Mouse (Mus musculus) liver, adult 2 months (tissue): Measurements from ENCODE around the gene Ugt1a9. TPM values are rescaled to one million over a fixed set of nuclear protein-coding genes. Genes with fewer than 3 reads are reported as not detected.

ENCODE experiments used
- DNase-seq: peaks from one replicate; pipeline ENCODE4 v3.0.0-alpha.2; 2011; ENCODE audit warnings: low read depth, low spot score; ENCODE audit errors: extremely low read depth
- H3K27ac ChIP-seq: fragments of 200-500 bp; replicated peaks from 2 replicates; pipeline ENCODE4 v1.5.1; 2012; ENCODE audit warnings: low read depth, mild to moderate bottlenecking, control low read depth, inconsistent platforms, low read length; ENCODE audit not compliant: insufficient read depth
- H3K27me3 ChIP-seq: fragments of 200-500 bp; 2 replicates; pipeline ENCODE4 v1.6.1; 2012; ENCODE audit warnings: mild to moderate bottlenecking, moderate library complexity, low read length, inconsistent platforms; ENCODE audit not compliant: control insufficient read depth, insufficient read depth
- H3K36me3 ChIP-seq: fragments of 200-500 bp; 2 replicates; pipeline ENCODE4 v1.6.1; 2012; ENCODE audit warnings: low read length, inconsistent platforms; ENCODE audit not compliant: control insufficient read depth, insufficient read depth
- H3K4me1 ChIP-seq: fragments of 200-500 bp; 2 replicates; pipeline ENCODE4 v1.6.1; 2011; ENCODE audit warnings: low read length; ENCODE audit not compliant: control insufficient read depth, insufficient read depth
- H3K4me3 ChIP-seq: fragments of 200-500 bp; 2 replicates; pipeline ENCODE4 v1.5.1; 2011; ENCODE audit warnings: low read depth, mild to moderate bottlenecking, control low read depth, low read length, moderate library complexity; ENCODE audit not compliant: insufficient read depth
- H3K79me2 ChIP-seq: fragments of 200-500 bp; 2 replicates; pipeline ENCODE4 v1.6.1; 2012; ENCODE audit warnings: inconsistent platforms, mild to moderate bottlenecking, low read length, moderate library complexity; ENCODE audit not compliant: control insufficient read depth, insufficient read depth
- H3K9ac ChIP-seq: fragments of 200-500 bp; 2 replicates; pipeline ENCODE4 v1.6.1; 2012; ENCODE audit warnings: low read depth, mild to moderate bottlenecking, control low read depth, inconsistent platforms, low read length
- CTCF ChIP-seq: fragments of 200-500 bp; IDR thresholded peaks from 2 replicates; pipeline ENCODE4 v1.5.1; 2011; ENCODE audit warnings: low read depth, low read length, control low read depth
- POLR2A ChIP-seq: fragments of 200-500 bp; IDR thresholded peaks from 2 replicates; pipeline ENCODE4 v1.6.1; 2011; ENCODE audit warnings: low read length, control low read depth; ENCODE audit not compliant: insufficient read depth; ENCODE audit errors: extremely low read depth
- WGBS: fragments of 180-500 bp; shearing (Covaris S2); methylation state at CpG from one replicate; pipeline ENCODE4 v1.1.7; 2018; 5-methylcytosine and 5-hydroxymethylcytosine counted together
- polyA plus RNA-seq: library from polyadenylated mRNA; depleted of rRNA; stranded (reverse); fragments of >200 nt; gene quantifications from 2 replicates; pipeline ENCODE4 v1.2.3, GENCODE M21; 2012; rRNA removed
- total RNA-seq: library from RNA; depleted of rRNA; stranded (reverse); fragments of >200 nt; gene quantifications from 2 replicates; pipeline ENCODE4 v1.2.3, GENCODE M21; 2014; rRNA removed

Ugt1a9 gene
- total and polyA plus RNA-seq, 2 experiments, result 142 to 177 TPM

GRCm38 (mm10) chr1:88268070-88268469, 197.5 kb downstream of the Ugt1a9 start:
- H3K79me2 ChIP-seq, result peaks cover 12% of the 10 kb centered on the region; the same call in 1 of the 2 replicates
- WGBS, result 28% methylated on average over 6 of the region's 6 CpGs
- H3K4me1 ChIP-seq, result peaks cover 28% of the 10 kb centered on the region
- H3K27me3 ChIP-seq, result no peaks in the 10 kb centered on the region
- no peak overlapping the region for H3K4me3 ChIP-seq
- H3K9ac ChIP-seq, result no peak overlapping the region
- peaks cover 56% of the 10 kb centered on the region for H3K36me3 ChIP-seq
- peak overlapping the region; percentile 43 for H3K27ac ChIP-seq
- DNase-seq, result peak; percentile 100
- TF ChIP-seq POLR2A, result no peak
- no peak for TF ChIP-seq CTCF

Other genes with a start within 250 kb of the Ugt1a9 start
- 12.4 and 14.8 TPM in 2 replicates for gene Dgkd, start 217.5 kb upstream of the Ugt1a9 start, total RNA-seq
- 7.1 and 9.6 TPM in 2 replicates for gene Dgkd, start 217.5 kb upstream of the Ugt1a9 start, polyA plus RNA-seq
- 29.4 and 29.8 TPM in 2 replicates for gene Usp40, start 62.2 kb upstream of the Ugt1a9 start, total RNA-seq
- 6.4 and 8.6 TPM in 2 replicates for gene Usp40, start 62.2 kb upstream of the Ugt1a9 start, polyA plus RNA-seq
- gene Ugt1a10, start 15.4 kb upstream of the Ugt1a9 start, total RNA-seq, result 6.4 and 6.9 TPM in 2 replicates
- gene Ugt1a10, start 15.4 kb upstream of the Ugt1a9 start, polyA plus RNA-seq, result 1.2 and 2.8 TPM in 2 replicates
- 4.0 and 4.6 TPM in 2 replicates for gene Ugt1a8, start 17.0 kb downstream of the Ugt1a9 start, total RNA-seq
- 0.07 and 0.11 TPM in 2 replicates for gene Ugt1a8, start 17.0 kb downstream of the Ugt1a9 start, polyA plus RNA-seq
- 20.1 and 51.1 TPM in 2 replicates for gene Ugt1a7c, start 24.3 kb downstream of the Ugt1a9 start, total RNA-seq
- gene Ugt1a7c, start 24.3 kb downstream of the Ugt1a9 start, polyA plus RNA-seq, result 2.0 and 3.9 TPM in 2 replicates
- gene Ugt1a6b, start 32.5 kb downstream of the Ugt1a9 start, total RNA-seq, result 97.1 and 102 TPM in 2 replicates
- gene Ugt1a6b, start 32.5 kb downstream of the Ugt1a9 start, polyA plus RNA-seq, result 77.3 and 91.0 TPM in 2 replicates
- gene Ugt1a6a, start 64.0 kb downstream of the Ugt1a9 start, total RNA-seq, result 55.4 and 90.9 TPM in 2 replicates
- gene Ugt1a6a, start 64.0 kb downstream of the Ugt1a9 start, polyA plus RNA-seq, result 84.4 and 106 TPM in 2 replicates
- 75.8 and 159 TPM in 2 replicates for gene Ugt1a5, start 95.2 kb downstream of the Ugt1a9 start, total RNA-seq
- 41.5 and 119 TPM in 2 replicates for gene Ugt1a5, start 95.2 kb downstream of the Ugt1a9 start, polyA plus RNA-seq
- 9.5 and 10.4 TPM in 2 replicates for gene Ugt1a2, start 129.8 kb downstream of the Ugt1a9 start, total RNA-seq
- 0.29 and 0.57 TPM in 2 replicates for gene Ugt1a2, start 129.8 kb downstream of the Ugt1a9 start, polyA plus RNA-seq
- not detected in 2 replicates for gene Dnajb3, start 135.0 kb downstream of the Ugt1a9 start, total RNA-seq
- 0.17 TPM in 1 of 2 replicates, not detected in the other for gene Dnajb3, start 135.0 kb downstream of the Ugt1a9 start, polyA plus RNA-seq
- gene Ugt1a1, start 141.2 kb downstream of the Ugt1a9 start, total RNA-seq, result 662 and 719 TPM in 2 replicates
- gene Ugt1a1, start 141.2 kb downstream of the Ugt1a9 start, polyA plus RNA-seq, result 408 and 574 TPM in 2 replicates
- 0.27 and 1.0 TPM in 2 replicates for gene Mroh2a, start 156.2 kb downstream of the Ugt1a9 start, total RNA-seq
- 0.77 and 0.82 TPM in 2 replicates for gene Mroh2a, start 156.2 kb downstream of the Ugt1a9 start, polyA plus RNA-seq
- gene Hjurp, start 206.8 kb downstream of the Ugt1a9 start, total RNA-seq, result 78.7 and 90.1 TPM in 2 replicates
- gene Hjurp, start 206.8 kb downstream of the Ugt1a9 start, polyA plus RNA-seq, result 31.4 and 32.8 TPM in 2 replicates
- gene Trpm8, start 206.9 kb downstream of the Ugt1a9 start, total RNA-seq, result under 0.01 TPM in 2 replicates
- 0.01 and 0.02 TPM in 2 replicates for gene Trpm8, start 206.9 kb downstream of the Ugt1a9 start, polyA plus RNA-seq